Mouse (Mus musculus): ENCODE measurements around the gene 1700025G04Rik.

GRCm38 (mm10) chr1:152034766-152035165 is 55.2 kb downstream of the 1700025G04Rik start:
- TF ChIP-seq EP300 (optimal IDR thresholded peaks at IDR 0.05) (no peak), CTCF (IDR thresholded peaks at IDR 0.05; ENCODE audit: low read depth) (no peak)
